Mouse (Mus musculus) ovary, postnatal 36 days (tissue): ENCODE measurements around the gene Sh3rf3.

Source experiments
- DNase-seq: peaks from one replicate; pipeline ENCODE4 v3.0.0; 2022; ENCODE audit warnings: low spot score, mixed read lengths

The Sh3rf3 gene

DNA sequence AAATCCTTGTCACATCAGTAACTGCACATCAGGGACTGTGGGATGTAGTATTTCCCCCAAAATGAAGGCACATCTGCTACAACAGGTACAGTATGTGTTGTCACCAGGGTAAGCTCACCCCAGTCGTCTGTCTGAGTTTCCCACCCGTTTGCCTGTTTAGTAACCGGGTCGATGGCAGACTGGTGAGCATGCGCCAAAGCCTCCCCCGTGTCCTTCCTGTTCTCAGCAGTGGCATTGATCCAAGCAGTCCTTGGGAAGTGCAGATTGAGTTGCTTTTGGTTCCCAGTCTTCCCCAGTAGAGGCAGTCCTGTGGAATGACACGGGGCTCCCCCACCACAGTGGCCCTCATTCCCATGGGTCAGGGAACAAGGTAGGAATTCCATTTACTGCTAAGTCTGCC lies 297.2 kb downstream of the Sh3rf3 start:
- no peak for DNase-seq

DNA sequence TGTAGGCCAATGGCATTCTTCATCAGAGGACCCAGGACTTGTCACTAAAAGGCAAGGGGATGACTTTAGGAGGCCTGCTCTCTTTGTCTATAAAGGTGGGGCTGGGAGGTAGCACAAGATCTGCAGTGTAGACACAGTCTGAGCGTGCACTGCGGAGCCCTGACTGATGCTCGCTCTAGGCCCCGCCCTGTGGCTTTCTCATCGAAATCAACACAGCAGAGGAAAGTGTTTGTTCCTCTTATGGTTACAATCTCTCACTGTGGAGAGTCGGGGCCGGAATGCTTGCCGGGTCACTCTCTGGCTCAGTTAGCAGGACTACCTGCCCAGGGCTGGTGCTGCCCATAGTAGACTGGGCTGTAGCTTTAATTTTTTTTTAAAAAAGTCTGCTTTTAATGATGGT lies 299.6 kb downstream of the Sh3rf3 start:
- DNase-seq, result no peak

DNA sequence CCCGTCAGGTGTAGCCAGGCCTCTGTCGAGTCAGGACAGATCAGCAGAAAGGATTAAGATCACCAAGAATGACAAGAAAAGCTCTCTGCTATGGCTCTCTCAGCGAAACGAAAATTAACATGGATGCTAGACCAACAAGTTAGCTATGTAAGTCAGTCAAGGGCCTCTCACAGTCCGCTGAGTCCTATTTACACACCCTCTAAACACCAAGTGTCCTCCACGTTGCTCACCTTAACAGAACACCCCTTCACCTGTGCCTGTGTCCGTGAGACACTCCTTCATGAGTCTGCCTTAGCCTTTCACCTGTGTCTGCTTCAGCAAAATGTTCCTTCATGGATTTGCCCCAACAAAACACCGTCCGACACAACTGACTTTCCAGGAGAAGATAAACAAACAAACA lies 300.2 kb downstream of the Sh3rf3 start:
- DNase-seq, result no peak

DNA sequence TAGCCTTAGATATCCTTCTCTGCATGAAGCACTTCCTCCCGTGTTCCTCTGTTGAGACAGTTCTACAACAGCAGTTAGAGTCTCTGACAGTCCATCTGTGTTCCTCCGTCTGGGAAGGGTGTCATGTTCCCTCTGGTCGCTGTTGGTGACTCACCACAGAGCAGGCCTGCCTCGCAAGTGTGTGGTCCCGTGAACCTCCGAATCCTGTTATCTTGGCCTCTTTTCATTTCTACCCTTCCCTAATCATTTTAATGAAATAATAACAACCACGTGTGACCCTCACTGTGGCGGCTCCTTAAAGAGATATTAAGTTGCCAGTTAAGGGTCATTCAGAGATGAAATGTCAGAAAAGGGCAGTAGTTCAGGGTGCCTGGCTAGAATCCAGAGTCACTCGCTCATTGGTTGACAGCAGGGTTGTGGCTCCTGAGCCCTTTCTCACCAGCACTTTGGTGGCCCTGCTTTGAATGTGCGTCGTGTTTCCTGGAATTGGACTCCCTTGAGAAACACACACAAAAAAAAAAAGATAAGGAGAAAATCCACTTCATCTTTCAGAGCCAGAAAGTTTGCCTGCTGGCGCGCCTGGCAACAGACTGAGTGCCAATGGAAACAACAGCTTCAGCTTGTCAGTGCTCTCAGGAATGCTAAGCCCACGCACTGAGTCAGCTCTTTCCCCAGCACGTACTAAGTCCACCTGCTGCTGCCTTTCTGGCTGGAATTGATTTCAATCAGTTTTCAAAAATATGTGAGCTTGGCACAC lies 301.6 kb downstream of the Sh3rf3 start:
- no peak for DNase-seq

DNA sequence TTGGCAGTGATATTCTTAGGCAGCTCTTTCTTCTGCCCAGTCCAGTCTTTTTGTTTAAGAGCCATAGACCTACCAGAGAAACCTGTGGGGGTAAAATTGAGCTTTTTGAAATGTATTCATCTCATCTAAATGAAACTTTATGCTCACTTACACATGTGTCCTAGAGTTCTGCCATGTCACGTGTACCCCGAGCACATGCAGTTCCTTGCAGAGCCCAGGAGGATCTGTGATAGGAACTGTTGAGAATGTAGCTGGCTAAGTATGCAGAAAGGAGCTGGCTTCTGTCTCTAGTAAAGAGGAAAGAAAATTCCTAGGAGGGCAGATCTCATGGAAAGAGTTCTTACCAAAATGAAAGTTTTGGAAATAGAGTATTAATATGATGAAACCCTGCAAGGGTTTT lies 302.5 kb downstream of the Sh3rf3 start:
- no peak for DNase-seq

DNA sequence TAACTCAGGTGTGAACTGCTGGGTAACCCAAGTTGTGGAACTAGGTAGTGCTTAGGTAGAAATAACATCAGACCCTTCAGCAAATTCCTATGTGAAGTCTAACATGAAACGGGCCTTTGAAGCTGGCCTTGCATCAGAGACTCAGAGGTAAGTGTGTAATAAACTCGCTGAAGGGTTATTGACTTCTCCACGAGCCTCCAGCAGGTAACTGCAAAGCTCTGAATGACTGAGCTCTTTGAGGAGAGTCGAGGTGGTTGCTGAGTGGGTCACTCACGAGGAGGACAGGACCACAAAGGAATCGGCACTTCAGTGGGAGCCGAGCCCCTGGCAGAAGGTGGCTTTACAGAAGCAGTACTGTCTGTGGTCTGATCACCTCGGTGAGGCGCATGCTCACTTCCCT lies 303.2 kb downstream of the Sh3rf3 start:
- DNase-seq, result no peak

DNA sequence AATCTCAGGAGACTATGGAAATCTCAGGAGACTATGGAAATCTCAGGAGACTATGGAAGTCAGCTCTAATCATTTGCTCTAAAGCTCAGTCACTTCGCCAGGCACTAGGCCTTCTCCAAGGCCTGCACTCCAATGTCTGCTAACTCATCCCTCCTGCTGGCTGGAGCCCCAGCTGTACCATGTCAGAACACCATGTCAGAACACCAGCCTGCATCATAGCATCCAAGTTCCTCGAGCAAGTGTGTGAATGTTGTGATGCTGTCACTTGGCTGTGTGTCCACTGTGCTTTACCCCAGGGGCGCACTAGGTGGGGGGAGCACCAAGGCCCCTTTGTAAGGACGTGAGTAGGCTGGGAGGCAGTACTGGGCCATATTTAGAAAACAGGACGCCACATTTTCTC lies 304.4 kb downstream of the Sh3rf3 start:
- DNase-seq, result no peak

DNA sequence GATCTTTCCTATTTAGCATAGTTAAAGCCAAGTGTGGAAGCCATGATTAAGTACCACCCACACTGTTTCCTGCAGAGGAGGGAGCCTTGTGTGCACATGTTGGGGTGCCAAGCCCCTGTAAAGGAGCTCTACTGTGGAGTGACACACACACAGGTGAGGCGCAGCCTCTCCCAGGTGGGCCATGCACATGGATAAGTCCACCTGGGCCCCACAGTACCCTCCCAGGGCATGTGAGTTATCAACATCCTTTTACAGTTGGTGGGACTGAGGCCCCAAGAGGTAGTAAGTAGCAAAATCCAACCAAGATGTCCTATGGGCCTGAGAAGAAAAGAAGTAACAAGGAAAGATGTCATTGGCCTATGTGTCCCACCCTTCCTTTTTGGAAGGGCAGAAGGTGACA lies 305.8 kb downstream of the Sh3rf3 start:
- no peak for DNase-seq

DNA sequence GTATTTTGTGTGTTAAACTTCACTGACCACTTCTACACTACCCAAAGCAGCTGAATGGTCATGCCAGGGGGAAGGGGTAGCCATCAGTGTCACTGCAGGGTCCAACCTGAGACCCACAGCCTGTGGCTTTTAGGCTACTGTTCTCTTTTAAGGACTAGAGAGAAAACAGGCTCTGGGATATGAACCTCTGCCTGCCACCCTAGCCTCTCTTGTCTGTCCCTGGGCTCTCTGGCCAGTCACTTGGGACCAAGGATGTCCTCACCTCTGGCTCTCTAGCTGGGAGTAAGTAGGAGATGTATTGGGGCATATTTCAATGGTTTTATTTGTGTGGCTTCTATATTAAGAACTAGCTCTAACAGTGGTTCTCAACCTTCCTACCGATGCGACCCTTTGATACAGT lies 306.7 kb downstream of the Sh3rf3 start:
- DNase-seq, result no peak

DNA sequence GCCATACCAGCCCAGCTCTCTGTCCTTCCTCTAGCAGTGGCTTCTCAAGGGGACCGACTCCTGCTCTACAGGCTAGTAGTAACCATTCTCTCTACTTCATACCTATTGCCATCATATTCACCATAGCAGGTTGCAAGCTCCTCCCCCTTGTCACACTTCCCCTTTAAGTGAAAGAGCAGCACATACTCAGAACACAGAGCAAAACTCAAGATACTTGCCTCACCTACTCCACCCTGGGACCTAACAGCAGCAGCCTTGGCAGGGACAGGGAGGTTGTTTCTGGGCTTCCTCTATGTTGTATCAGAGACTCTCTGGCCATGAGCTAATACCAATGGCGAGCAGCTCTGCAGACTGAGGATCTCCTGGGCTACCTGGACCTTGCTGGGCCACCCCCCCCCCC lies 312.3 kb downstream of the Sh3rf3 start:
- no peak for DNase-seq

DNA sequence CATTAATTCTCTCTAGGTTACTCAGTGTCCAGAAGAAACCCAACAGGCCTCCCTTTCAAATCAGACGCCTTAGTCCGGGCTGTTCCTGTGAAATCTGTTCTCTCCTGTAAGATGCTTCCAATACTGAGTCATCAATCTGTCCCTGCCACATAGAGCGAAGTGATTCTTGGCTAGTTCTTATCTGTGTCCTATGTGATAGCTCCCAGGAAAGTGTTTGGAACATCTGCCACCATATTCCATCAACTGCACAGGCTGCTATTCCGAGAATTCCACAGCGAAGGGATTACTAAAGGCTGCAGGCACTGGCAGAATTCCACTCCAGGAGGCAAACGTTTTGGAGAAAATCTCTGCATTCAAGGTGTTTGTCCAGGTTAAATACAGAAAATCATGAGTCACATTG lies 314.5 kb downstream of the Sh3rf3 start:
- no peak for DNase-seq

DNA sequence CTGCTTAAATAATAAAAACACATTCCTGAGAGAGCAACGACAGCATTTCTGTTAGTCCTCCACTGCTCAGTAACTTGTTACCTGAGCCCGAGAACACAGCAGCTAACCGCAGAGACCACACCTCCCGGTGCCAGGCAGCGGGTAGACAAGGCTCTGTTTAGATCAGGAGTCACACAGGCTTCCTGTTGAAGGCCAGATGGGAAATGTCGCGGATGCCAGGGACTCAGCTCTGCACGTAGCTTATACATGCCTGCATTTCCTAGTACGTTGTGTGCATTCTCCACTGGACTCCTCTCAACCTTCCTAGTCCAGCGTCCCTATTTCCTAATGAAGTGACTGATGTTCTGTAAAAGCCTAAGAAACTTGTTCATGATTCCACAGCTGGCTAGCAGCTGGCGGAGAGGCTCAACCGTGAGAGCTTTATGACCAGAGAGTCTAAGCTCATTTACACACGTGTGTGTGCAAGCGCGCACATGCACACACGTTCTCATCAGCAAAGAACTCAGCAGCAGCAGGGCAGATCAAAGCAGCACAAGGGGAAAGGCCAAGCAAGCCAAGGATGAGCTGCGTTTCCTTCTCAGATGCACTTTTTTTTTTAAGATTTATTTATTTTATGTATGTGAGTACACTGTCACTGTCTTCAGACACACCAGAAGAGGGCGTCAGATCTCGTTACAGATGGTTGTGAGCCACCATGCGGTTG lies 318.9 kb downstream of the Sh3rf3 start:
- no peak for DNase-seq

DNA sequence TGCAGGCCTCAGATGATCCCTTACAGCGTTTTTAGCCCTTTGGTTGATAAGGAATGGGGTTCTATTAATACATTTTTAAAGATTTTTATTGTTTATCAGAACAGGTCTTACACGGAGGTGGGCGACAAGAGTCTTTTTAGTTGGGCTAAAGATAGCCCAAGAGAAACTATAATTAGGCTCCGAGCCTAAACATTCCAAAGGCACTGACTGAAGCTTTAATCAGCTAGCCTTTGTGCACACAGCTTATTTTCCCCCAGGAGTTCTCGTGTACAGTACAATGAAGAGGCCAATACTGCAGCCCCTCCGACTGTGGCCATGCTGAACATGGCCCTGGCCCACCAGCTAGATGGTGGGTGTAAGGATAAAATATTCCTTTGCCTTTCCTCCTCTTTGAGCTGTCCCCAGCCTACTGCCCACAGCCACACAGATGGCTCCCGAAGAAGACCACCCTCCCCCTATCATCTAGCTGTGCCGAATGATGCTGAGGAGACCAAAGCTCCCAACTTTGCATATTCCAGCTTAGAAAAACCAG lies 320.4 kb downstream of the Sh3rf3 start:
- no peak for DNase-seq

DNA sequence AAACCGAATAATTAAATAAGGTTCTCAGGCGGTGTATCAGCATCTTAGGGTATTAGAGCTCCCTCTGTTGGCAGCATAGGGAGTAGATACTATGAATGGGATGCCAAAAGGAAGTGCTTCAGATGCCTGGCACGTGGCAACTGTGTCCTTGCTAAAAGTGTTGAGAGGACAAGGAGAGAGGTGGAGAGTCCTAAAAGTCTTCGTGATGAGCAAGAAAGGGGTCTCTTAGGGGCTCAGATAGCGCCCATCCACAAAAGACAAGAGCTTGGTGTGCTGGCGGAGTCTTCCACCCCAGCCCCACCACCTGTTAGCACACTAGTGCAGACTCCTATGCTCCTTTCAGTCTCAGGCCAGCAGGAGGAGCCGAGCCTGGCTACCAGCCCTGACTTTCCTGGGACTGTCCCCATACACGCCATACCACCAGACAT lies 336.8 kb downstream of the Sh3rf3 start:
- DNase-seq, result peak; percentile 35

DNA sequence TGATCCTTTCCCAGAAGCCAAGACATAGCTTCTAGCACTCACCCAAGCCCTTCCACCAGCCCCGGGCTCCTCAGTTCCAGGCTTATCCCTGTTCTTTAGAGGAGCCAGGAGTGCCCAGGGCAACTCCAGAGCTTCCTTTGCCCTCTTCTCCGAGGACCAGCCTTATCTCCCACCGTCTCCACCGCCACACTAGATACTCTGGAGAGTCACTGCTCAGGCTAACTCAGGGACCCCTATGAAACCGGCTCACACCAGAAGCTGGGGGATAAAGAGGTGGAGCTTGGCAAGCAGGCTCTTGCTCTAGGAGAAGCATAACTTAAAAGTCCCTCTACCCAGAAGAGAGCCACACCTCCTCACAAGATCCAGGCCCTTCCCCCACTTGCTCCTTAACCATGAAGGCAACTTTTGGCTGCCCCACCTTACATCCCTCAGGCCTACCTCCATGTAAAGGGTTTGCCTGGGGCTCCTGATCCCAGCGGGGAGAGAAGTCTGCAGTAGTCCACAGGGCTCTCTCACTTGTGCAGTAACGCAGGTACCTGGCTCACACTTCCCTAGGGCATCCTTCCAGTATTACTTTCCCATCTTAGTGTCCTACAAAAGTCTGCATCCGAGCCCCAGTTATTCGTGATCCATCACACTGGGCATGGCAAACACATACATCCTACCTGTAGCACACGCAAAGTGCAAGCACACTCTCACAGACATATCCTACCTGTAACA lies 337.9 kb downstream of the Sh3rf3 start:
- DNase-seq, result no peak

DNA sequence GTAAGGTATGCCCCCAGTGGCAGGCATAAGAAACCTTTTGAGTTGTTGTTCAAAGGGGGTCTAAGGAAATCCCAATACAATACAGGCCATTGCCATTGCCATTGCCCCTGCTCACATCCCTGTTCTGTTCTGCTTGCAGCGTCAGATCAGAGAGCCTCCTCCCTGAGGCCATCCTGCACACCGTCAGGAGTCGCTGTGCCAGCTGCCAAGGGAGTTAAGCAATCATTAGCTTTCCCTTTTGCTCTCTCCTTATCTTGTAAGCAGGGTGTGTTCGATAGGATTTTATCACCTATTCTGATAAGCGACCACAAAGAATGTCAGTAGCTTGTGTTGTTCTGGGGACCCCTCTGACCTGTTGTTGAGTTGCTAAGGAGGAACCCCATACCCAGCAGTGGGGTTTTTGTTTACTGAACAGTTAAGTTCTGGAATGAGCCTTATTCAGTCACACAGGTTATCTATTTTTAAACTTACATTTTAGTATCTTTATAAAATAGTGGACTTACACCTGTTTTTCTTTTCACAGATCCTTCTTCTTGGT lies 339.5 kb downstream of the Sh3rf3 start:
- no peak for DNase-seq

DNA sequence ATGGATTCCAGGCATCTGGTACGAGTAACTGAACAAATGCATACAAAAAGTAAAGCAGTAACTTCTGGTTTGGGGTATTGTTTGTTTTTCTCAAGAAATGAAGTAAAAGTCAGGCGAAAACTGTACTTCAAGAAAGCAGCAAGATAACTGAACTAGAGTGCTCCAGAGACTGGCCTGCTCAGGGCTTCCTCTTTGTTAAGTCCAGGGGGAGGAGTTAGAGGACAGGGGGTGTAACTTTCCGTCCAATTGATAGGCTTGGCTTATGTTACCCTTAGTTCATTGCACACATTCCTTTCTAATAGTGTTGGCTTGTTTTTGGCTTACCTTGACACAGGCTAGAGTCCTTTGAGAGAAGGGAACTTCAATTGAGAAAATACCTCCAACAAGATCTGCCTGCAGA lies 345.5 kb downstream of the Sh3rf3 start:
- no peak for DNase-seq

DNA sequence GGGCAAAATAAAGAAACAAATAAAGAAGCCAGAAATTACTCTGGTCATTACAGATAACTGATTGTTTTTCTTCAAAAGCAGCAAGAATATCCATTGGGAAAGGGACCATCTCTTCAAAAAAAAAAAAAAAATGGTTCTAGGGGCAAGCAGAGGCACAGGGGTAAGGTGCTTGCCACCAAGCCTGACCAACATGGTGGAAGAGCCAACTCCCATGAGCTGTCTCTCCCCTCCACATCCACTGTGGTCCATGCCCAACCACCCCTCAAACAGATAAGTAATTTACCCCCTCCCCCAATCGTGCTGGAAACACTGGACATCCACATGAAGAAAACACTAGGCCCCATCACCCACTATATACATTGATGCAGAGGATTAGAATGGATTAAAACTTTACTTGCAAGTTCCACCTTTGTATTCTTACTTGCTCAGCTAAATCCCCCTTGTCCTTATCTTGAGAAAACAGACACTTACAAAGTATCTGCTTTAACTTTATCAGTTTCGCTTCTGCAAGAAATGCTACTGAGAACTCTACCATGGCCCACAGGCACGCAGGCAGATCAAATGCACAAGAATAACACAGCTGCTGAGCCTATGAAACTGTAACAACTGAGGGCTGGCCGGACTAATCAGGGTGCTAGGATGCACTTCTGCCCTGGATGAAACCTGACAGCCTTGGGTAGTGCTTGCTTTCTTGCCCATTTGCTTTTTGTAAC lies 349.2 kb downstream of the Sh3rf3 start:
- DNase-seq, result no peak

DNA sequence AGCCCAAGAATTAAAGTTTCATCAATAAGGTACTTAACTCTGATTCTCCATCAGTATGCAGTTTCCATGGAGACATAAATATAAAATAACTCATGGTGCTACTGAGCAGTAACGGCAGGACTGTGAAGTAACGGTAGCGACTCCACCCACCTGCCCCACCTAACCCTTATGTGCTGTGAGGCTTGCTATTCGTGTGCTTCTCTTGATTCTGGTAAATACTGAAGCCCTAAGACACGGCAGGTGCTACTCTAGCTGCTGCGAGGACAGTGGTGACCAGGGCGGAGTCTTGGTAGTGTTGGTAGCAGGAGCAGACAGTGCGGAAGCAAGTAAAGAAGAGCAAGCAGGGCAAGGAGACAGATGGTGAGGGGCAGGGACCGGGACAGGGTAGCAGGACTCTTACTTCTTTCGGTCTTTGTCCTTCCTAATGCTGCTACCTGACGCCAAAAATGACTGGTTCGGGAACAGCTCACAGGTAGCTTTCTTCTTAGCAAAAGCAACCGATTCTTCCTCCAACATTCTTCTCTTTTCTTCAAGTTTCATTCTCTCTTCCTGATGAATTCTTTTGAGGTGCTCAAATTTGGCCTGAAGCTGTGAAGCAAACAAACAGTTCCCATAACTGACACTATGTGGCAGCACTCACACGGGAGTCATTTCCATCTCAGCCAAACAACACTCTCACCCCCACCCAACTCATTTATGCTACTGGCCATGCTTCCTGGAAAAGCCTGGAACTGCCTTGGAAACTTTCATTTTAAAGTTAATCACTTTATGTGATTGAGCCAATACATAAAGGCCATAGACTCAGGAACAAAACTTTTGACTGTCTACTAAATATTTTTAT lies 353.2 kb downstream of the Sh3rf3 start:
- DNase-seq, result no peak

DNA sequence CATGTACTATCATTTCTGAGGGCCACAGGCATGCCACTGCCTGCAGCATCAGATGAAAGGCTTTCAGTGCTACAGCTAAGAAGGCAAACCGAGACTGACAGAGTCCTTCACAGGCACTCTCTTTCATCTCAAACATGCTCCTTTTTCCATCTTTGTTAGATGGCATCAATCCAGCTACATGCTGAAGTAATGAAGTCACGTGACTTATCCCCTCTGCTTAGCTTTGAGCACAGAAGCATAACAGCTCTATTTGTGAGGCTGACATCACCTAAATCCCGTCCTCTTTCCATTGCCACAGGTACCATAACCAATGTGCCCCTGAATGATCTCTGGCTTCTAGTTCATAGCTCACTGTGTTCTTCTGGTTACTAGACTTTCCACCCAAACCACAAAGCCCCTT lies 357.9 kb downstream of the Sh3rf3 start:
- no peak for DNase-seq

DNA sequence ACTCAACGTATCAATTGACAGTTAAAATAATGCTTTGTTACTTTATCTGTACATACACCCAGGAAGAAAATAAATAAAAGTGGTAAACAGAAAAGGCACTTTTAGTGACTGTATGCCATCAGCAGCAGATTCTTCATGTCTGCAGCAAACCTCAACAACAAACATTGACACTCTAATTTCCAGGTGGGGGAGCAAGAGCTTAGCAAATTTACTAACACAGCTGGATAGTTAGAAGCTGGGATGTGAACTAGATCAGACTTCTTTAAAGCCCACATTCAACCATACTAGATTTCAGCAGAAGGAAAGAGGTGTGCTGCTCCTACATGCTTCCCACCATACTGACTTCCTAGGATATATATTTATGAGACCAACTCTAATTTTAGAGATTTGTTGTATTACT lies 359.4 kb downstream of the Sh3rf3 start:
- DNase-seq, result no peak
